In genomic region chr1:178745471-178745870, GRCm38 (mm10) we compare ENCODE assay signal across 18 mouse cellular contexts.
A peak's percentile ranks its signal among the peaks of the same experiment; 100 is the strongest.
DNase-seq lines count a peak whose midpoint lies in the region; TF ChIP-seq lines count a peak whose summit lies in the region.
"Had no signal": no experiment of that assay in that cellular context is flagged by ENCODE, and none has a peak within 500 bp of the region (broad histone marks: within the 10 kb centered on the region; RNA-seq: fewer than 3 reads in every experiment).

No protein-coding gene starts in this region.

- no peaks in the 10 kb centered on the region for H3K36me3 ChIP-seq in thymus, adult 2 months (ENCODE audit: control insufficient read depth, insufficient read depth, low read length)
- H3K36me3 ChIP-seq: embryonic facial prominence, embryonic 13.5 days; limb, embryonic 15.5 days had no signal

- no peaks in the 10 kb centered on the region for H3K4me1 ChIP-seq in thymus, adult 2 months (replicated peaks; ENCODE audit: control insufficient read depth, insufficient read depth, low read length)

- intact Hi-C loops in left cerebral cortex, postnatal 14 days (cut with DNase I), result no loop called here
- intact Hi-C loops in left cerebral cortex, postnatal 10 days (cut with DNase I), result loop anchor here (5.0 kb wide), 1 partner anchor 213 kb away; no protein-coding TSS in a partner anchor
- intact Hi-C loops in left cerebral cortex, postnatal 25 days (cut with DNase I), result no loop called here

- 92% methylated on average over 6 of the region's 6 CpGs for WGBS in thymus, adult 2 months

- TF ChIP-seq POLR2A in thymus, adult 2 months (IDR thresholded peaks at IDR 0.05; ENCODE audit: control insufficient read depth, extremely low read depth, insufficient read depth, low read length, poor library complexity), result no peak

- no peak overlapping the region for H3K27ac ChIP-seq in thymus, adult 2 months (ENCODE audit: control insufficient read depth, insufficient read depth, low read length)
- H3K27ac ChIP-seq: embryonic facial prominence, embryonic 13.5 days; heart, embryonic 13.5 days; hindbrain, embryonic 14.5 days; limb, embryonic 15.5 days had no signal

- DNase-seq in cerebellum, adult 9-11 months, result peak; percentile 43
- DNase-seq in cerebellum, postnatal 36 days, result no peak
- peak; percentile 19 to 43 for DNase-seq in left cerebral cortex, postnatal 14 days (ENCODE audit: low spot score in 2 of 2)
- DNase-seq in left cerebral cortex, postnatal 10 days (ENCODE audit: extremely low spot score in 1 of 2, low spot score in 2 of 2), result no peak
- peak; percentile 31 to 39 for DNase-seq in left cerebral cortex, postnatal 25 days (ENCODE audit: low spot score in 2 of 2)
- DNase-seq in right cerebral cortex, postnatal 36 days (ENCODE audit: low spot score in 2 of 2), result peak; percentile 29 to 49
- DNase-seq in c-Kit-positive CD71-positive TER-119-positive erythroid progenitor cells, embryonic 14.5 days (ENCODE audit: low spot score), result no peak
- no peak for DNase-seq in thymus, adult 2 months
- DNase-seq: adrenal gland, postnatal 25 days; cerebellum, adult 18-20 months; gastrocnemius, postnatal 14 days; heart, adult 18-20 months; kidney, adult 8-10 months; kidney, postnatal 14 days had no signal

- H3K27me3 ChIP-seq in thymus, adult 2 months (ENCODE audit: control insufficient read depth, insufficient read depth, low read length), result no peaks in the 10 kb centered on the region
- H3K27me3 ChIP-seq: embryonic facial prominence, embryonic 13.5 days; heart, embryonic 13.5 days; limb, embryonic 15.5 days had no signal

- no peak for TF ChIP-seq CTCF in thymus, adult 2 months (IDR thresholded peaks at IDR 0.05; ENCODE audit: borderline replicate concordance, control insufficient read depth, extremely low read depth, insufficient read depth, low read length, poor library complexity)

- H3K4me3 ChIP-seq in thymus, adult 2 months (ENCODE audit: control insufficient read depth, insufficient read depth, low read length), result no peak overlapping the region
- H3K4me3 ChIP-seq: embryonic facial prominence, embryonic 13.5 days; heart, embryonic 13.5 days; limb, embryonic 15.5 days had no signal

Comparison
In these comparisons a context has a peak if more than half of its experiments do, and no peak if none do; other contexts are left out.
1. DNase-seq: peak in cerebellum, adult 9-11 months (single experiment), left cerebral cortex, postnatal 14 days (2 of 2), left cerebral cortex, postnatal 25 days (2 of 2) and right cerebral cortex, postnatal 36 days (2 of 2); none in cerebellum, postnatal 36 days (0 of 2), left cerebral cortex, postnatal 10 days (0 of 2), c-Kit-positive CD71-positive TER-119-positive erythroid progenitor cells, embryonic 14.5 days (single experiment) and thymus, adult 2 months (single experiment).